Mouse (Mus musculus) splenic B cell, adult 2 months (primary cell): ENCODE measurements around the gene Gm266.
"Not testable (repeated sequence)": the region's sequence is repeated elsewhere in the genome, so short reads cannot be mapped to it uniquely, and the experiment has no call there.

Experiments
- DNase-seq: peaks from one replicate; pipeline ENCODE4 v3.0.0-alpha.2; 2011; ENCODE audit warnings: low read depth, low spot score
- H3K27me3 ChIP-seq: 2 replicates; pipeline ENCODE4 v1.6.1; 2012; ENCODE audit warnings: mild to moderate bottlenecking, low read length, moderate library complexity, mixed read lengths; ENCODE audit not compliant: control insufficient read depth, poor library complexity, insufficient read depth, severe bottlenecking
- H3K36me3 ChIP-seq: 2 replicates; pipeline ENCODE4 v1.6.1; 2012; ENCODE audit warnings: mild to moderate bottlenecking, low read length, moderate library complexity, mixed read lengths; ENCODE audit not compliant: control insufficient read depth, poor library complexity, insufficient read depth, severe bottlenecking

Gm266 gene

GRCm38 (mm10) chr12:111514231-111514792, 28.7 kb upstream of the Gm266 start:
- Histone ChIP-seq H3K36me3 (no peaks in the 10 kb centered on the region), H3K27me3 (no peaks in the 10 kb centered on the region)
- no peak for DNase-seq

- no peaks in the 10 kb centered on the region for H3K27me3 ChIP-seq
- DNase-seq: no peak
Observed at GRCm38 (mm10) chr12:111513673-111514072, 28.1 kb upstream of the Gm266 start.

GRCm38 (mm10) chr12:111512572-111513063, 27.0 kb upstream of the Gm266 start:
- no peaks in the 10 kb centered on the region for H3K36me3 ChIP-seq
- no peaks in the 10 kb centered on the region for H3K27me3 ChIP-seq
- DNase-seq: no peak

More at GRCm38 (mm10) chr12:111513673-111514072, 28.1 kb upstream of the Gm266 start:
- no peaks in the 10 kb centered on the region for H3K36me3 ChIP-seq

GRCm38 (mm10) chr12:111508438-111508837, 22.8 kb upstream of the Gm266 start:
- not testable (repeated sequence) for H3K36me3 ChIP-seq, H3K27me3 ChIP-seq, DNase-seq

GRCm38 (mm10) chr12:111507962-111508361, 22.3 kb upstream of the Gm266 start:
- Histone ChIP-seq H3K36me3 (no peaks in the 10 kb centered on the region), H3K27me3 (no peaks in the 10 kb centered on the region)
- no peak for DNase-seq

GRCm38 (mm10) chr12:111507001-111507400, 21.4 kb upstream of the Gm266 start:
- Histone ChIP-seq H3K36me3 (no peaks in the 10 kb centered on the region), H3K27me3 (no peaks in the 10 kb centered on the region)
- DNase-seq: no peak

GRCm38 (mm10) chr12:111504904-111505303, 19.3 kb upstream of the Gm266 start:
- Histone ChIP-seq H3K27me3 (no peaks in the 10 kb centered on the region), H3K36me3 (no peaks in the 10 kb centered on the region)
- peak; percentile 68 for DNase-seq

GRCm38 (mm10) chr12:111503571-111503970, 17.9 kb upstream of the Gm266 start:
- no peaks in the 10 kb centered on the region for H3K36me3 ChIP-seq

GRCm38 (mm10) chr12:111503063-111503567, 17.5 kb upstream of the Gm266 start:
- Histone ChIP-seq H3K27me3 (no peaks in the 10 kb centered on the region), H3K36me3 (no peaks in the 10 kb centered on the region)
- DNase-seq: no peak

More at GRCm38 (mm10) chr12:111503571-111503970, 17.9 kb upstream of the Gm266 start:
- H3K27me3 ChIP-seq: no peaks in the 10 kb centered on the region
- no peak for DNase-seq

- no peak for DNase-seq
- H3K27me3 ChIP-seq: no peaks in the 10 kb centered on the region
- H3K36me3 ChIP-seq: no peaks in the 10 kb centered on the region
Observed at GRCm38 (mm10) chr12:111500725-111501124, 15.1 kb upstream of the Gm266 start.

GRCm38 (mm10) chr12:111499617-111500016, 14.0 kb upstream of the Gm266 start:
- Histone ChIP-seq H3K36me3 (no peaks in the 10 kb centered on the region), H3K27me3 (no peaks in the 10 kb centered on the region)

GRCm38 (mm10) chr12:111497076-111497475, 11.5 kb upstream of the Gm266 start:
- peak; percentile 23 for DNase-seq
- H3K27me3 ChIP-seq: no peaks in the 10 kb centered on the region
- H3K36me3 ChIP-seq: no peaks in the 10 kb centered on the region

More at GRCm38 (mm10) chr12:111499617-111500016, 14.0 kb upstream of the Gm266 start:
- no peak for DNase-seq

- DNase-seq: no peak
- no peaks in the 10 kb centered on the region for H3K36me3 ChIP-seq
- H3K27me3 ChIP-seq: no peaks in the 10 kb centered on the region
Observed at GRCm38 (mm10) chr12:111494931-111495330, 9.3 kb upstream of the Gm266 start.

- DNase-seq: no peak
- Histone ChIP-seq H3K27me3 (no peaks in the 10 kb centered on the region), H3K36me3 (no peaks in the 10 kb centered on the region)
Observed at GRCm38 (mm10) chr12:111489261-111489865, 3.7 kb upstream of the Gm266 start.

- DNase-seq: no peak
- Histone ChIP-seq H3K36me3 (no peaks in the 10 kb centered on the region), H3K27me3 (no peaks in the 10 kb centered on the region)
Observed at GRCm38 (mm10) chr12:111486455-111486854, 832 bp upstream of the Gm266 start.
